Mouse (Mus musculus): Measurements from ENCODE around the gene D630045J12Rik. TPM values are rescaled to one million over a fixed set of nuclear protein-coding genes. Genes with fewer than 3 reads are reported as not detected.

D630045J12Rik gene
- polyA plus RNA-seq (2012; rRNA removed), result 0.31 and 0.36 TPM in 2 replicates
- polyA plus RNA-seq (2014; fragmentation: Nextera tagmentation; extraction: Ambion mirVana), result 0.10 and 0.23 TPM in 2 replicates

GRCm38 (mm10) chr6:38253736-38254641 is at the start of gene D630045J12Rik:
Gene D630045J12Rik (minus strand): TSS chr6:38254009.
- Histone ChIP-seq H3K9ac (replicated peaks) (peak within 1 kb of the TSS; percentile 42; the same call in 1 of the 2 replicates), H3K4me3 (ENCODE audit: insufficient read depth in 1 of 2, low read depth in 2 of 2, low read length in 2 of 2) (peak within 1 kb of the TSS; percentile 51 to 59), H3K4me2 (ENCODE audit: low read depth) (peak within 1 kb of the TSS; percentile 80), H3K27ac (no peak within 1 kb of the TSS), H3K9me3 (ENCODE audit: control insufficient read depth, low read length) (no peaks in the 10 kb centered on the region), H3K27me3 (ENCODE audit: control insufficient read depth, insufficient read depth, low read length) (peaks cover 25% of the 10 kb centered on the region), H3K36me3 (replicated peaks; ENCODE audit: control insufficient read depth, insufficient read depth, low read depth) (no peaks in the 10 kb centered on the region), H3K4me1 (replicated peaks; ENCODE audit: control insufficient read depth in 2 of 2, insufficient read depth in 2 of 2, low read length in 1 of 2) (peaks cover 0 to 3% of the 10 kb centered on the region in 2 experiments; a peak in 3 of 4 replicates)
- DNase-seq (ENCODE audit: low read depth in 3 of 3, low spot score in 3 of 3) (peak; percentile 14 to 41 (median 40)), ATAC-seq (ENCODE audit: insufficient read depth) (peak; percentile 87)
- TF ChIP-seq CTCF (IDR thresholded peaks at IDR 0.05; ENCODE audit: low read depth) (no peak), EP300 (IDR thresholded peaks at IDR 0.05; ENCODE audit: low read depth) (no peak)
- WGBS (ENCODE audit: insufficient replicate concordance), result under 1% methylated on average over 88 of the region's 118 CpGs

GRCm38 (mm10) chr6:38298761-38299401 is 45.1 kb upstream of the D630045J12Rik start, which contains the start of gene Zc3hav1l:
Gene Zc3hav1l (minus strand): TSS chr6:38299259.
- Histone ChIP-seq H3K4me1 (replicated peaks; ENCODE audit: control insufficient read depth in 2 of 2, insufficient read depth in 2 of 2, low read length in 1 of 2) (peaks cover 0 to 14% of the 10 kb centered on the region in 2 experiments; a peak in 3 of 4 replicates), H3K4me3 (ENCODE audit: insufficient read depth in 1 of 2, low read depth in 2 of 2, low read length in 2 of 2) (peak within 1 kb of the TSS; percentile 81 to 87), H3K9me3 (ENCODE audit: control insufficient read depth, low read length) (no peaks in the 10 kb centered on the region), H3K27ac (peak within 1 kb of the TSS; percentile 19; the same call in 1 of the 2 replicates), H3K9ac (replicated peaks) (peak within 1 kb of the TSS; percentile 82), H3K27me3 (ENCODE audit: control insufficient read depth, insufficient read depth, low read length) (no peaks in the 10 kb centered on the region), H3K36me3 (replicated peaks; ENCODE audit: control insufficient read depth, insufficient read depth, low read depth) (peaks cover 7% of the 10 kb centered on the region), H3K4me2 (ENCODE audit: low read depth) (peak within 1 kb of the TSS; percentile 79)
- ATAC-seq (ENCODE audit: insufficient read depth), result peak; percentile 92
- TF ChIP-seq EP300 (IDR thresholded peaks at IDR 0.05; ENCODE audit: low read depth) (no peak), CTCF (IDR thresholded peaks at IDR 0.05; ENCODE audit: low read depth) (no peak)
- WGBS (ENCODE audit: insufficient replicate concordance), result under 1% methylated on average over 57 of the region's 70 CpGs
- DNase-seq (ENCODE audit: low read depth in 3 of 3, low spot score in 3 of 3), result peak in 2 of 3 experiments; percentile 35 to 38

- no peak overlapping the region for H3K27ac ChIP-seq
- TF ChIP-seq CTCF (IDR thresholded peaks at IDR 0.05; ENCODE audit: low read depth), result no peak
- TF ChIP-seq EP300 (IDR thresholded peaks at IDR 0.05; ENCODE audit: low read depth), result no peak
- no peaks in the 10 kb centered on the region for H3K27me3 ChIP-seq (ENCODE audit: control insufficient read depth, insufficient read depth, low read length)
- peak overlapping the region; percentile 82 for H3K9ac ChIP-seq (replicated peaks)
- H3K4me3 ChIP-seq (ENCODE audit: insufficient read depth in 1 of 2, low read depth in 2 of 2, low read length in 2 of 2), result peak overlapping the region; percentile 81 to 87
- ATAC-seq (ENCODE audit: insufficient read depth) (no peak), DNase-seq (ENCODE audit: low read depth in 3 of 3, low spot score in 3 of 3) (no peak)
- H3K4me2 ChIP-seq (ENCODE audit: low read depth), result peak overlapping the region; percentile 79
- peaks cover 0 to 14% of the 10 kb centered on the region in 2 experiments; a peak in 3 of 4 replicates for H3K4me1 ChIP-seq (replicated peaks; ENCODE audit: control insufficient read depth in 2 of 2, insufficient read depth in 2 of 2, low read length in 1 of 2)
- peaks cover 5% of the 10 kb centered on the region; the same call in 1 of the 2 replicates for H3K36me3 ChIP-seq (replicated peaks; ENCODE audit: control insufficient read depth, insufficient read depth, low read depth)
- 2% methylated on average over 10 of the region's 10 CpGs for whole genome bisulfite sequencing (ENCODE audit: insufficient replicate concordance)
- H3K9me3 ChIP-seq (ENCODE audit: control insufficient read depth, low read length), result no peaks in the 10 kb centered on the region
These were observed 44.4 kb upstream of the D630045J12Rik start for GRCm38 (mm10) chr6:38298246-38298635.

- no peak overlapping the region for H3K9ac ChIP-seq (replicated peaks)
These were observed 43.9 kb upstream of the D630045J12Rik start for GRCm38 (mm10) chr6:38297580-38298245.

More at GRCm38 (mm10) chr6:38297580-38298245, 43.9 kb upstream of the D630045J12Rik start:
- H3K27ac ChIP-seq, result no peak overlapping the region
- H3K27me3 ChIP-seq (ENCODE audit: control insufficient read depth, insufficient read depth, low read length), result no peaks in the 10 kb centered on the region
- no peak for ATAC-seq (ENCODE audit: insufficient read depth)
- H3K9me3 ChIP-seq (ENCODE audit: control insufficient read depth, low read length), result no peaks in the 10 kb centered on the region
- WGBS (ENCODE audit: insufficient replicate concordance), result 49% methylated on average over 12 of the region's 12 CpGs
- peaks cover 5% of the 10 kb centered on the region; the same call in 1 of the 2 replicates for H3K36me3 ChIP-seq (replicated peaks; ENCODE audit: control insufficient read depth, insufficient read depth, low read depth)
- no peak for DNase-seq (ENCODE audit: low read depth in 3 of 3, low spot score in 3 of 3)
- H3K4me2 ChIP-seq (ENCODE audit: low read depth), result peak overlapping the region; percentile 79
- peak overlapping the region; percentile 81 to 87; a peak in 3 of 4 replicates for H3K4me3 ChIP-seq (ENCODE audit: insufficient read depth in 1 of 2, low read depth in 2 of 2, low read length in 2 of 2)
- H3K4me1 ChIP-seq (replicated peaks; ENCODE audit: control insufficient read depth in 2 of 2, insufficient read depth in 2 of 2, low read length in 1 of 2), result peaks cover 0 to 14% of the 10 kb centered on the region in 2 experiments; a peak in 3 of 4 replicates
- TF ChIP-seq CTCF (IDR thresholded peaks at IDR 0.05; ENCODE audit: low read depth) (no peak), EP300 (IDR thresholded peaks at IDR 0.05; ENCODE audit: low read depth) (no peak)
